Mouse (Mus musculus): ENCODE results near the gene 4931422A03Rik. TPM values are rescaled to one million over a fixed set of nuclear protein-coding genes. Genes with fewer than 3 reads are reported as not detected.
"Not testable (repeated sequence)": the region's sequence is repeated elsewhere in the genome, so short reads cannot be mapped to it uniquely, and the experiment has no call there.

Gene 4931422A03Rik
- total RNA-seq, 2 experiments from 2014 or later = 0.27 TPM; not detected in 1

DNA sequence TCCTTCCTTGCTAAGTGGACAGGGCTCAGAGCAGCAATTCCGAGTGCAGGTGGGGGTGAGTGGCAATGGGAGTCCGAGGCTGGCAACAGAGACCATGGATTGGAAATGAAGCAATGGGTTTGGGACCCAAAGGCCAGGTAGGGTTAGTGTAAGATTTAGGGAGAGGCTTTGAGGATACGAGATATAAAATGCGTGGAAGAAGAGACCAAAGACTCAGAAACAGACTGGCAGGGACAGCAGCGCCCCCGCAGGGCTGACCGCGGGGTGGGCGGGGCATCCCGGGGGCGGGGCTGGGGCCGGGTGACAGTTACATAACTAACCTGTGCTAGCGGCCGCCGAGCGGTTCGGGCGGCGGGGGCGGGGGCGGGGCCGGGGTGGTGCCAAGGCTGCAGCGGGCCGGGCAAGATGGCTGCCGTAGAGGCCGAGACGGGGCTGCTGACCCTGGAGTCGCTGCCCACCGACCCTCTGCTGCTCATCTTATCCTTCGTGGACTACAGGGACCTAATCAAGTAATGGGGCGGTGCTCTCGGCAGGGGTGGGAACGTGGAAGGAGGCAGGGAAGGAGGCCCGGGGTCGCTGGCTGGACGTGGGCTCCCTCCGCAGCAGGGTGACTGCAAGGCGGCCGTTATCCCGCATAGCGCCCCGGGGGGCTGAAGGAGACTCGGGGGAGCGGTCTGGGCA lies 563 bp downstream of the 4931422A03Rik start, which contains the start of gene Fbxo3:
TSS of gene Fbxo3 (plus strand) at position 264 of the 681 bp plus-strand sequence.
- ATAC-seq (ENCODE audit: poor library complexity, severe bottlenecking) = peak; percentile 87

DNA sequence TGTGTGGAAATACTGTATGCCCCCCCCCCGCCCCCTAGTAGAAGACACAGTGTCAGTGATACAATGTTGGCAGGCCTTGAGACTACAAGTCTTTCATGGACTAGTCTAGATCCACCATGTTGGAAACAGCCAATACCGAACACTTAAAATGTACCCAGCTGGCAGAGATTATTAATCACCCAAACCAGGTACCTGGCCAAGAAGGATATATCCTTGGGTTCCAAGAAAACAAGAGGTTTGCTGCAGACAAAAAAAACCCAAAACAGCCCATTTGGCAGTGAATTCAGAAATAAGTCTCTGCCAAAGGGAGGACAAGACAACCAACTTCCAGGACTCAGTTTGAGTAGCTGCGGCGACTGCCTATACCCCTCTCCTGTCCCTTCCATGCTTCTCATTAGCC lies 3.5 kb downstream of the 4931422A03Rik start:
- no peak for ATAC-seq (ENCODE audit: poor library complexity, severe bottlenecking)

GRCm38 (mm10) chr2:104023096-104023495 lies 5.1 kb downstream of the 4931422A03Rik start:
- ATAC-seq (ENCODE audit: poor library complexity, severe bottlenecking) = no peak

DNA sequence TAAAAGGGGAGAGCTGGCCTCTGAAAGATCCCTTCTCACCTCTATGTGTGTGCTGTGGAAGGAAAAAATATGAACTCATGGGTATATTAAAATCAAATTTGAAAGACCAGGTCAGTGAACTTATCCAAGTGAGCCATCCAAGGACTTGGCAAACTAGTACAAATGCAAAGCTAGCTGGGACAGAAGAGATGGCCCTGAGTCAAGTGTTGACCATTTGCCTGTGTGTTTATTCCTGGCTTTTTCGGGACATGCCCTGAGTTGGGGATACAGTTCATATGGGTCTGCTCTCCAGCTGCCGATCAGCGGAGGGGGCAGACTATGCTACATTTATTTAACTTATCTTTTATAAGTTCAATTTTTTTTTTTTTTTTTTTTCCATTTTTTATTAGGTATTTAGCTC lies 19.3 kb downstream of the 4931422A03Rik start:
- ATAC-seq (ENCODE audit: poor library complexity, severe bottlenecking) = not testable (repeated sequence)

DNA sequence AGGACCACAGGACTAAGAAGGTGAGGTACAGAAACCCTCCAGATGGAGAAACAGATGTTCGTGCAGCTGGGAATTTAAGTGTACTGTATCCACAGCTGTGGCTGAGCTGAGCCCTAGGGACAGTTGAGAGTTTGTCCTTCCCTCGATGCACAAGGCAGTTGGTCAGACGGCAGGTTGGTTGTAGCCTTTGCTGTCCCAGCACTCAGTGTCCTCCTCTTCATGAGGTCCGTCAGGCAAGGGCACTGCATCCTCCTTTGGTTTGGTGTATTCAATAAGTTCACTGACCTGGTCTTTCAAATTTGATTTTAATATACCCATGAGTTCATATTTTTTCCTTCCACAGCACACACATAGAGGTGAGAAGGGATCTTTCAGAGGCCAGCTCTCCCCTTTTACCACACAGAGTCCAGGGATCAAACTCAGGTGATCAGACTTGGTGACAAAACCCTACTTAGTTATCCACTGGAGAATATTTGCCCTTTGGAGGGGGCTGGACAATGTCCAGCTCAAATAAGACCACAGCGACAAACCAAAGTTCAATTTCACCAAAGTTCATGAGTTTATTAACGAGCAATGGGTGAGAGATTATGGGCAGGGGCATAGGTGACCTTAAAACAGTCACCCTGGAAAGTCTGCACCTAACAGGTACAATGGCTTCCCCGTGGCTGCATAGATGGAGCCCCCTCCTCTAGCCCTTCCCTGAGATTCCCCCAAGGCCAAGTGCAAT lies 20.2 kb downstream of the 4931422A03Rik start:
- no peak for ATAC-seq (ENCODE audit: poor library complexity, severe bottlenecking)

DNA sequence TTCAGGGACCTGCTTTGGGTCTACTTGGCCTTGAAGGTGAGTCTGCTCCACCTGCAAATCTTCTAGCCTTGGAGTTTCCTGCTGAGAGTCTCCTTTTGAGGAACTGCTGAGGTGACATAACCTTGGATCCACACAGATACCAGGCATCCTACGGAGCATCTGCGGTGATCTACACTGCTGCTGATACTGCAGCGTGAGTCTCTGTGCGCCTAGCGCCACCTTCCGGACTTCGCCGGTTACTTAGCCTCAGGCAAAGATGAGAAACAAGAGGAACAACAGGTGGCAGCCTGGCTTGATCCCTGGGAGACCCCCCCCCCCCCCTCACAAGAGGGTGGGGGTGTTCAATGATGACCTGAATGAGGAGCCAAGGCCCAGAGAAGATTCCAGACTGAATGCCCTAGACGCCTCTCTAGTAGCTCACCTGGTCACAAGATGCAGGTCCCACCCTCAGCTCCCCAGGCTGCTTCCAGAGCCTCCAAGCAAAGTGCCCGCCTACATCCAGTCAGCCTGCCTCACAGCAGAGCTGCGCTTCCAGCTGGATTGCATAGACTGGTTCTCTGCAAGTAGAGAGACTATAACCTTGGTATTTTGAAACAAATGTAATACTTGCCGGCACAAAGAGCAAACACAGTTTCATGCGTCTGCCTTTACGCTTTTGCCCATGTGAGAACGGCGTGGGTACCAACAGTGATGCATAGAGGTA lies 25.3 kb downstream of the 4931422A03Rik start:
- peak; percentile 85 for ATAC-seq (ENCODE audit: poor library complexity, severe bottlenecking)

DNA sequence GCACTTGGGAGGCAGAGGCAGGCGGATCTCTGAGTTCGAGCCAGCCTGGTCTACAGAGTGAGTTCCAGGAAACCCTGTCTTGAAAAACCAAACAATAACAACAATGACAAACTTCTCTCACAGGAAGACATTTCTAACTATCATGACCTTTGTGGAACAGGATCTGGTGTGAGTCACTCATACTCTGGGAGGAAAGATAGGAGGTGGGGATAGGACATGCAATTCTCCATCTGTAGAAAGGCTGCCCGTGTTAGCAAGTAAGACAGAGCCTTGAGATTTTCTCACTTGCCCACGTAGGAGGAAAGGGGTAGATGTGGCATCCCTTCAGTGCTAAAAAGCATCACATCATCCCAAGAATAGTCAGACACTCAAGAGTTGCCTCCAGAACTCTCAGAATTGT lies 26.3 kb downstream of the 4931422A03Rik start:
- no peak for ATAC-seq (ENCODE audit: poor library complexity, severe bottlenecking)

DNA sequence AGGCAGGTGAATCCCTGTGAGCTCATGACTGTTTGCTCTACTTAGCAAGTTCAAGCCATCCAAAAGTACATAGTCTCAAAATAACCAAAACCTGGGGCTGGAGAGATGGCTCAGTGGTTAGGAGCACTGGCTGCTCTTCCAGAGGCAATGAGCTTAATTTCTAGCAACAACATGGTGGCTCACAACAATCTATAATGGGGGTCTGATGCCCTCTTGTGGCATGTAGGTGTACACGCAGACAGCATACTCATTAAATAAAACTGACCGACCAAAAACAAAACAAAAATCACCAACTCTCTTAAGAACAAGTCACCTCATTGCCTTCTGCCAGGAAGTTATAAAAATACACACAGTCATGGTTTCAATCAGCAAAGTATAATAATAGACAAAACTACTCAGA lies 27.1 kb downstream of the 4931422A03Rik start:
- ATAC-seq (ENCODE audit: poor library complexity, severe bottlenecking) = peak; percentile 92

DNA sequence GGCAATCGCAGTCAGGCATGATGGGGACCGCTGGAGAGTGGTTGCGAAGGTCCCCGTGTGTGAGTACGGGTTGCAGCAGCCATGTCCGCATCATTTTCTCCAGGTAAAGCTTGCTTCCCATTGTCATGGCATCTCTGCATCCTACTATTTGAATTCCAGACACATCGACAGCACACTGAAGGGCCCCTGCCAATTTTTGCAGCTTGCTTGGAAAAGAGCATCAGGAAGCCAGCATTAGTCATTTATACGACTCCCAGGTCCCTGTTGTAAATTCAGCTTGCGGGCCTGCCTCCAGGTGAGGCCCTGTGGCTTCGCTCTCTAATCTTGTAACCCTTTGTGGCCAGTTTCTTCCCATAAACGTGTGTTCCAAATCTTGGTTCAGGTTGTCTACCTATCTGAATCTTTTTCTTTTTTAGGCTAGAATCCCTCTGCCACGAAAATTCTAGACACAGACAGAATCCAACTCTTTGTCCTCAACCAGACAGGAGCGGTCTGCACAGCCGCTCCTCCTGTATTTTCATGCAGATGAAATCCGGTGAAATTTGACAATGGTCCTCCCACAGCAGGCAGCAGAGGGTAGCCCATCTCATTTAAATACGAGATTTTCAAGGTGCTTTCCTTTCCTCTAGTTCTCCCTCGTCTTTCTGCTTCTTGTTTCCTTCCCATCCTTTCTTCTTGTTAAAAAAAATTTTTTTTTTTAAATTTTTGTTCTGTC lies 35.4 kb downstream of the 4931422A03Rik start:
- no peak for ATAC-seq (ENCODE audit: poor library complexity, severe bottlenecking)

DNA sequence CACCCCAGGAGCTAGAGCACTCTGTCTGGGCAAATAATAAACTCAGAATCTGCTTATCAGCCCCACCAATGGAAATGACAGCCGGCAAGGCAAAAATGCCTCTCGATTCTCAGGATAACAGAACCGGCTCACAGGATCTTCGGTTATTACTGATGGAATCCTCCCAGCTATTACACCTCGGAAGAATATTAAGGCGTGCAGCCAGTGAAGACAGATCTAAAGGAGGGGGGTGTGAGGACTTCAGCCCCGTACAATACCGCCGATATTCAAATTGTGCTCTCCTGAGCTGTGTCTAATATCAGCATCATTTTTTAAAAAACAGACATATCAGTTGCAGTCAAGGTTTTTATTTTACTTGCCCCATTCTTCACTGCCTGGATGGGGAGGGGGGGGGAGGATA lies 36.0 kb downstream of the 4931422A03Rik start:
- no peak for ATAC-seq (ENCODE audit: poor library complexity, severe bottlenecking)

DNA sequence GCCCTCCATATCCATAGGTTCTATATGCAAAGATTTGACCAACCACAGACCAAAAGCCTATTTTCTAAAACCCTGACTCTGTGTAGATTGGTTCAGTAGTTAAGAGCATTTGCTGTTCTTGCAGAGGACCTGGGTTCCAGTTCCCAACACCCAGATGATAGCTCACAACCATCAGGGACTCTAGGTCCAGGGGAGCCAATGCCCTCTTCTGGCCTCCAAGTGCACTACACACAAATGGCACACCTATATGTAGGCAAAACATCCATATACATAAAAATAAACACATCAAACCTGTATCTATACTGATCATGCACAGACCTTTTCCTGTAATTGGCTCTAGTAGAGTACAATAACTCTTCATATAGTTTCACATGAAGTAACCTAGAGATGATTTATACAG lies 36.9 kb downstream of the 4931422A03Rik start:
- peak; percentile 35; the same call in 1 of the 2 replicates for ATAC-seq (ENCODE audit: poor library complexity, severe bottlenecking)

DNA sequence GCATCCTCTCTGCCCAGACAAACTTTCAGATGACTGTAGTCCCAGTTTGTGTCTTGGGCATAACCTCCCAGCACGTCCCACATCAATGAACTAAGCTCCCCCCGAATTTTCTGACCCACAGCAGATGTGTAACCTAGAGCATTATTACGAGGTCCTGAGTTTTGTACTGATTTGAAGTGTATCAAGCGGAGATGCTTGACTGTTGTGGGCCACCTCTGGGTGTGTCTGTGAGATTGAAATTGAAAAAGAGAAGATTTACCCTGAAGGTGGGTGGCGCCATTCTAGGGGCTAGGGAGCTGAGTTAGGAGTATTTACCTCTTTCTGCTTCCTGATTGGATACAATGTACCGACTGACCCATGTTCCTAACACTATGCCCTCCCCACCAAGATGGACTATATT lies 38.4 kb downstream of the 4931422A03Rik start:
- no peak for ATAC-seq (ENCODE audit: poor library complexity, severe bottlenecking)

DNA sequence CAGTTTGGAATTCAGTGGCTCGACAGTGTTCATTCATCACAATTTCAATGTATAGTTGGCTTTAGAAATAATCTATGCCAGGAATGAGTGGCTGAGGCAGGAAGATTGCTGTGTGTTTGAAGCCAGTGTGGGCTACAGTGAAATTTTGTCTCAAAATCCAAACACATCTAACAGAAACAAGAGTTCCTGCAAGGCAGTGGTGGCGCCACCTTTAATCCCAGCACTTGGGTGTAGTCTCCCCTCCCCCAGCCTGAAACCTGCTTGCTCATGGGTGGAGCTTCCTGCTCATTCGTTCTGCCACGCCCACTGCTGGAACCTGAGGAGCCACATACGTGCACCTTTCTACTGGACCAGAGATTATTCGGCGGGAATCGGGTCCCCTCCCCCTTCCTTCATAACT lies 40.6 kb downstream of the 4931422A03Rik start:
- ATAC-seq (ENCODE audit: poor library complexity, severe bottlenecking) = not testable (repeated sequence)

DNA sequence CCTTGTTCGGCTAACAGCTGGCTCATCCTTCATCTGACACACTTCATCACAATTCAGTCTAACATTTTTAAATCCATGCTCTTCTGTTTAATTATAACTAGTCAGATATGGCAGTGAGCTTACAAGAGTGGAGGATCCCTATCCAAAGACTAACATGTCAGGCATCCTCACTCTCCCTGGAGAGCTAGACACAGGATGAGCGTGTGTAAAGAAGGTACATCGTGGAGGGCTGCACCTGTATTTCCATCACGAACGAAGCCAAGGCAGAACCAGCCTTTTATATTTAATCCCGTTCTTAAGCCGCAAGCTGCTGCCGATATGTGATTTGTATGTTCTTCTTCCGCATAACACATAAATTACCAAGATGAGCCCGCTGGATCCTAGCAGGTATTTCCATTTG lies 45.0 kb downstream of the 4931422A03Rik start:
- ATAC-seq (ENCODE audit: poor library complexity, severe bottlenecking) = no peak

GRCm38 (mm10) chr2:103982250-103982649 lies 45.9 kb downstream of the 4931422A03Rik start:
- peak; percentile 88 for ATAC-seq (ENCODE audit: poor library complexity, severe bottlenecking)

DNA sequence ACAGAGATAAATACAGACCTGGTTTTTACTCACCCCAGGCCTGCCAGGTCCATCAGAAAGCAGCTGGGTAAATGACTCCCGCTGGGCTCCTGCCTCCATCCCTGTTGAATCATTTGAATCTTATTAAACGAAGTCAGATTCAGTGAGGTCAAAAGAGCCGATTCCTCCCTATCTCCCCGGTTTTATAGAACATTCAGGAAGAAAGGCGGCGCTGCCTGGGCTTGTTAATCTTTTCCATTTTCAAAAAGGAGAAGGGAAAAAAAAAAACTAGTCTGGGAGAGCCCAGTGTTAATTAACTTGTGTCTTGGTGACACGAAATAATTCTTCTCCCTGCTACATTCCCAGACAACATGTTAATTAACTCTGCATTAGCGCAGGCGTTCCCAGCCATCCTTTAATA lies 50.4 kb downstream of the 4931422A03Rik start:
- no peak for ATAC-seq (ENCODE audit: poor library complexity, severe bottlenecking)

- no peak for ATAC-seq (ENCODE audit: poor library complexity, severe bottlenecking)
These were observed 50.9 kb downstream of the 4931422A03Rik start for GRCm38 (mm10) chr2:103977216-103977615.

GRCm38 (mm10) chr2:103975904-103976303 lies 52.3 kb downstream of the 4931422A03Rik start:
- peak; percentile 75 for ATAC-seq (ENCODE audit: poor library complexity, severe bottlenecking)

DNA sequence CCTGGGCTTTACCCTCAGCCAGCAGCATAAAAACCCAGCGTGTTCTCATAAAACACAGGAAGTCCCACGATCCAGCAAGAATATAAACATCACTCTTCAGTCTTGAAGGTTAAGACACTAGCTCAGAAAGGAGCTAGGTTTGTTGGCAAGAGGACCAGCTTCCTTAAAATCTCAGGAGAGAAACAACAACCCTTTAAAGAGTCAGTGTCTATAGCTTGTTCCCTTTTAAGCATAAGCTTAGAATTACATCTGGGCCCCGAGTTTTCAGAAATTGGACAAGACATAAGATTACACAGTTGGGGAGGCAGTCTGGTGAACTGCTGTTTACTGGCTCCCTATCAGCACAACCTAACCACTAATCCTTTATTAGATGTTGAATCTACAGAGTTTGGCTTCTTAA lies 56.3 kb downstream of the 4931422A03Rik start:
- ATAC-seq (ENCODE audit: poor library complexity, severe bottlenecking) = no peak

- no peak for ATAC-seq (ENCODE audit: poor library complexity, severe bottlenecking)
These were observed 57.1 kb downstream of the 4931422A03Rik start for GRCm38 (mm10) chr2:103970791-103971649.
